Mouse (Mus musculus): ENCODE measurements around the gene Tapbpl. TPM values are rescaled to one million over a fixed set of nuclear protein-coding genes. Genes with fewer than 3 reads are reported as not detected.

The Tapbpl gene
- total RNA-seq, 2 experiments from 2014 or later, result 9.3 to 11.5 TPM

- no peak for DNase-seq
These were observed 9.0 kb upstream of the Tapbpl start for GRCm38 (mm10) chr6:125240617-125241016.

GRCm38 (mm10) chr6:125239547-125239946 is 7.9 kb upstream of the Tapbpl start:
- no peak for DNase-seq

DNA sequence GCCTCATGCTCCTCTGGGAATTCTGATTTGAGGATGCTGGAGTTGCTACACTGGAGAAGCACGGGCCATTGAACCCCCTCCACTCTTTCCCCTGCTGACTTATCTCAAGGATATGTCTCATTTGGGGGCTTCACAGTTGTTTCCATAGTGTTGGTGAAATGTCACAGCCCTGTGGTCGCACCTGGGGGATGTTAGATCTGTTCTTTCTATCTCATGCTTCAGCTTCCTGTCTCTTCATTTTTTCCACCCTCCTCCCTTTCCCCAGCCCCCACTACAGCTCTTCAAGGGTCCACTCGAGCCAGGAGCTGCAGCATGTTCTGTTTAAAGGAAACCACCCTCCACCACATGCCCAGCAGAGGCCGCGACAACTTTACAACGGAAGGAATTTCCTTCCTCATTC is 6.7 kb upstream of the Tapbpl start:
- DNase-seq, result no peak

GRCm38 (mm10) chr6:125237421-125237820 is 5.8 kb upstream of the Tapbpl start:
- DNase-seq, result no peak

DNA sequence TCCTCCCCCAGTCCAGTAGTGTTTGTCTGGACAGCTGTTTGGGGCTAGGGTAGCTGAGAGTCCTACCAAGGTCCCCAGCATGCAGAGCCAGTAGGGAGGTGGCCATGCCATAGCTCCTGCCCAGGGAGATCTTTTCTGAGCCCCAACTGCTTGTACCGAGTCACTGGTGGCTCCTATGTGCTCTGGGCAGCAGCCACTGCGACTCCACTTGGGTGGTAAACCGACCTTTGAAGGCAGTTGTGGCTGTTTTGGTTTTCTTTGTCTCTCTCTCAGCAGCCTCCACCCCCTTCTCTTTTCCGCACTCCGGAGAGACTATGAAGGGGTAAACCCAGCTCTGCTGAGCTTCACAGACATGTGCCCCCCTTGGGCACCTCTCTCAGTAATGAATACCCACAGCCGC is 5.1 kb upstream of the Tapbpl start, which contains the start of gene Cd27:
TSS of gene Cd27 (minus strand) at position 229 of the 400 bp plus-strand sequence.
- no peak for DNase-seq

- DNase-seq, result no peak
These were observed 4.7 kb upstream of the Tapbpl start for GRCm38 (mm10) chr6:125236341-125236740.

- no peak for DNase-seq
These were observed 2.8 kb upstream of the Tapbpl start for GRCm38 (mm10) chr6:125234520-125234828.

GRCm38 (mm10) chr6:125233816-125234519 is 2.3 kb upstream of the Tapbpl start:
- DNase-seq, result no peak

DNA sequence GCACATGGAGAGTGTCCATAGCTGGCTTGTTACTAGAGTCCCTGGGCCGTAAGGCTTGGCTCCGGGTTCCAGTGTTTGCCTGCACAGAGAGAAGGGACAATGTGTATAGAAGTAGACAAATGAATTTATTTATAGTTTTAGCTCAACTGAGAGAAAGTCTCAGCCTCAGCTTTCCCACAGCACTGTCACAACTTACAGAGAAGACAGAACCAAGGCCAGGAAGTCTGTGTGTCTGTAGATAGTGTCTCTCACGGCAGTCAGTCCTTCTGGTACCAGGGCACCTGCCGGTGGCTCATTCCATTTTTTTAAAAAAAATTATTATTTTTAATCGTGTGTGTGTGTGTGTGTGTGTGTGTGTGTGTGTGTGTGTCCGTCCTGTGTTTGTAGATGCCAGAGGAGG is 856 bp upstream of the Tapbpl start:
- DNase-seq, result no peak

DNA sequence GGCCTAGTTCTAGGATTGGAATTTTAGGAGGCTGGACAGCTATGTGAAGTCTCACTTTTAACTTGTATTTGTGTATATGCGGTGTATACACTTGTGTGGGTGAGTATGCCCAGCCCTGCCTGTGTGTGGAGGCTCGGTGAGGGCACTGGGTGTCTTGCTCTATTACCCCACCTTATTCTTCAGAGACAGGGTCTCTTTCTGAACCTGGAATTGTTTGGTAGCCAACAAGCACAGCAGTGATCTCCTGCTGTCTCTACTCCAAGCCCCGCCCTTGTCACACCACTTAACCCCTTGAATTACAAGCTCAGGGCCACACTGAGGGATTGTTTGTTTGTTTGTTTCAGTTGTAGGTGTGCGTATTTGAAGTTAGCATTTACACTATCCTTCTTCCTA is 381 bp upstream of the Tapbpl start:
- DNase-seq, result no peak

GRCm38 (mm10) chr6:125230571-125230970 is 1.1 kb downstream of the Tapbpl start:
- DNase-seq, result no peak

GRCm38 (mm10) chr6:125225518-125226115 is 6.0 kb downstream of the Tapbpl start:
- peak in 1 of 2 experiments; percentile 50 for DNase-seq

DNA sequence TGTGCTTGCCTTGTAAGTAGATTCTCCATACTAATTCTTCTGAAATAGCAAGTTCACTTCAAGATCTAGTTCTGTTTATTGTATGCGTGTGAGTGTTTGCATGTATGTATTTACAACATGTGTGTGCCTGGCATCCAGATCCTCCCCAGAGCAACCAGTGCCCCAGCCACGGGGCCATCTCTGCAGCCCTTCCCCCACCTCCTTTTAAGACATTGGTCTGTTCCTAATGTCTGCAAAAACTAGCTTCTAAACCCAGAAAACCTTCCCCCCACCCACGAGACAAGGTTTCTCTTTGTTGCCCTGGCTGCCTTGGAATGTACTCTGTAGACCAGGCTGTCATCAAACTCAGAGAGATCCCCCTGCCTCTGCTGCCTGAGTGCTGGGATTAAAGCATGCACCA is 9.1 kb downstream of the Tapbpl start:
- DNase-seq, result no peak

DNA sequence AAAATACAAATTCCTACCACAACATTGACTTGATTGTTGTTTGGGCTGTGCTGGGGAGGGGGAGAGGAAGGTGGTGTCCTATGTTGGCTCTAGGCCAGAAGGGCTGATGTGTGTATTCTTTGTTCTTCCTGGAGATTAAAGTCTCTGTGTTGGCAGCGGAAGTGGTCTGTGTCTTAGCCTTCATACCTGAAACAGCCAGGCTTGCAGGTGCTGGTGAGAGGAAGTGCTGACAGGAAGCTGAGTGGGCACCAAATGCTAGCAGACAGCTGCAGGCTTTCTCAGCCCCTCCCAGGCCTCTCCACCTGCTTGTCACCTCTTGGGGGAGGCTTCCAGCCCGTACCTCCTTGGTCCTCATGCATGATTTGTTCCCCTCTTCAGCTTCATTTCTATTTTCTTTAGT is 9.5 kb downstream of the Tapbpl start:
- no peak for DNase-seq

DNA sequence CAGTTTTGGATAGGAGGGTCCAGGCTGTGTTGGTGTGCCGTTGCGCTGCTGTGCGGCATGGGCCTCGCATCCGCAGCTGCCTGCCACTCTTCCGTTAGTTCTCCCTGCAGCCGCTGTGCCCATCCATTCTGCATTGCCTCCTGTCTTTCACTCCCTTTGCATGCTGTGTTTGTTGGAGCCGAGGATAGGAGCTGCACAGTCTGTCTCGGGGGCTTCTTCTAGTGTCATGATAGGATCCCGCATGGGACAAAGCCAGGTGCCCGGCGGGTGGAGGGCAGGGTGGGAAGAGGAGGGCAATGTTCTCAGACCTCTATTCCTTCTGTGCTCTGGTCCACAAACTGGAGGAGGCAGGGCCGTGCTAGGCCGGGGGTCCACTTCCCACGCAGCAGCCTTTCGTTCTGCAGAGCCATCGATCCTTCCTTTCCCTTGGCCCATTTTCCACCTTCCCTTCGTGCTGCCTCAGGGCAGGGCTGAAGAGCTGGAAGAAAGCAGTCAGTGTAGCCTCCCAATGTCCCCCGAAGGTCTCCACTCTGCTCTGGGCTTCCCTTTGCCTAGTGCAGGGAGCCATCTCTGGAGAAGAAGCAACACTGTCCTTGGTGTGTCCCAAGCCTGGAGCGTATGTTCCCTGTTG is 10.4 kb downstream of the Tapbpl start:
- no peak for DNase-seq

- peak; percentile 47 to 50 for DNase-seq
These were observed 12.7 kb downstream of the Tapbpl start for GRCm38 (mm10) chr6:125218963-125219362.

DNA sequence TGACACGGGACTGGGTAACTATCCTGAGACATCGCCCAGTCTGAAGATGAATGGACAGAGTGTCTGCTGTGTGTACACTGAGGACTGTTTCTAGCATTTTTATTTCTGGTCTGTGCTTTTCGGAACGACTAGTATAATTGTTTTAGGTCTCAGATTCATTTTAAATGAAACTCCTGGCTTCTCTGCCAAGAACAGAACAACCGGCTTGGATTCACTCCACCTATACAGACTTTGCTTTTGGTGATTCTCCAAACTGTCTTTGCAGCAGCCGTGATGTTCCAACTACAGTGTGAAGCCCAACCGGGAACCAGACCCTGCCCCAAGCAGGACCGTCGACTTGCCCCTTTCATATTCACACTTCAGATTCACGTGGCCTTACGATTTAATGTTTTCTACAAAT is 13.8 kb downstream of the Tapbpl start:
- no peak for DNase-seq

- peak; percentile 66 to 72 for DNase-seq
These were observed 14.8 kb downstream of the Tapbpl start for GRCm38 (mm10) chr6:125216898-125217297.

DNA sequence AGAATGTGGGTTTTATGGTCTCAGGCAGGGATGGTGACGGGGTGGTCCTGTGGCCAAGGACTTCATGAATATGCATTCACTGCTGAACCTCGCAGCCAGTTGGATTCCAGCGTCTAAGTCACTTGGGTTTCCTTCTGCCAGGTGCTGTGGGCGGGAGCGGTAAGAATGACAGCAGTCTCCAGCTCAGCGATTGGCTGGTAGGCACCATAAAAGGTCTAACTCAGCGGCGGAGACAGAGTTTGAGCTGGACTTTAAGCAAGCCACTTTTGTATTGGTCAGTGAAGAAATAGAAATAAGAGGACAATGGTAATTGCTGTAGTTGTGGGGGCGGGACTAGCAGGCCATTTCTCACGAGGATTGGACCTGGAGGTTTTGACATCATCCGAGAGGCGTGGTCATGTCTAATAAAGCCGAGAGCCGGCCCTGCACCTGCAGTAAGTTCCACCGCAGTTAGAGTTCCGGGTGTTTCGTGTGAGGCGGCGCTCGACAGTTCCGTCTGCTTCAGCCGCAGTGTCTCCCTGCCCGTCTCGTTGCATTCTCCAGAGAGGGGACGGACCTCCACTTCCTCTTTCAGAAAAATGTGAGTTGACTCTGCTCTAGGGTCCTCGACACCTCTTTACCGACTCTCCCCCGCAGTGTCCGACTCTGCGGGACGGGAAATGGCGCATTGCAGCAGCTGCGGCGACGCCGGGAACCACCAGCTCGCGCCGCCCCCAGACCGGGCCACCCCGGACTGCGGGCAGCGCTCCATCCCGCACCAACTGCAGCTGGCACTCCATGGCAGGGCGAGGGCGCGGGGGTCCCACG is 16.3 kb downstream of the Tapbpl start, which contains the start of gene Vamp1:
TSS of gene Vamp1 (plus strand) at position 404 of the 807 bp plus-strand sequence.
- DNase-seq, result peak; percentile 93 to 94

DNA sequence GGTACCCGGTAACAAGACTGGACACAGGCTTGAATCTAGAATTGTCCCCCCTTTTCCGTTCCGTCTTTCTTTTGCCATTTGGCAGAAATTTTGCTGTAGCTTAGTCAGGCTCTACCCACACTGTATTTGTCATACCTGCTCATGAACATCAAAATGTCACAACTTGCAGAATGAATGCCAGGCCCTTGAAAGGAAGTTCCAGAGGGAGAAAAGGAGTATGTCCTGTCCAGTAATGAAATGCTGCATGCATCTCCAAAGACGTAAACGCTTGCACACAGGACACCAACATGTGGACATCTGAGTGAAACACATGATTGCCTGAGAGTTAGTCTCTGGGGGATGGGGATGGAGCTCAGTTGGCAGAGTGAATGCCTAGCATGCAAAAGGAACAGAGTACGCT is 17.9 kb downstream of the Tapbpl start:
- no peak for DNase-seq

- DNase-seq, result no peak
These were observed 18.5 kb downstream of the Tapbpl start for GRCm38 (mm10) chr6:125213129-125213528.

GRCm38 (mm10) chr6:125212621-125213020 is 19.0 kb downstream of the Tapbpl start:
- DNase-seq, result peak in 1 of 2 experiments; percentile 38

DNA sequence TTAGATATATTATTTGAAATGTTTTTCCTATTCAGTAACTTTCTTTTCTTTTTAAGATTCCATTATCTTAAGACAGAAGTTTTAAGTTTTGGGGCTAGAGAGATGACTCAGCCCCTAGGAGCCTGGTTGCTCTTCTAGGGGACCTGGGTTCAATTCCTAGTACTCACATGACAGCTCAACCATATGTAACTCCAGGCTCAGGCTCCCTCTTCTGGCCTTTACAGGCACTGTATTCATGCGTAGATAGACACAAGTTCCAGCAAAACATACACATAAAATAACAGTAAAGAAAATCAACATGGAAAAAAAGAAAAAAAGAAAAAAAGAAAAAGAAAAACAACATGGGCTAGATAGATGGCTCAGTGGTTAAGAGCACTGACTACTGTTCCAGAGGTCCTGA is 21.2 kb downstream of the Tapbpl start:
- no peak for DNase-seq
